Mouse (Mus musculus): ENCODE measurements around the gene Rarres1. TPM values are rescaled to one million over a fixed set of nuclear protein-coding genes. Genes with fewer than 3 reads are reported as not detected.

Rarres1 gene
- 1 to 10 TPM in 1 of 2 experiments, under 1 TPM in 1; 0.23 to 1.0 TPM for total RNA-seq (2021)
- long read RNA-seq, experiment 1, partial matches to known transcripts, result 0 of 1 reads
- long read RNA-seq, experiment 1, other reads (novel, unspliced or antisense), result 0 of 1 reads
- long read RNA-seq, experiment 2, result 0 reads

GRCm38 (mm10) chr3:67515274-67515801 is at the start of gene Rarres1:
Gene Rarres1 (minus strand): TSS chr3:67515523.
- intact Hi-C loops (cut with DNase I), result no loop called here
- H3K27ac ChIP-seq, result peak within 1 kb of the TSS; percentile 35
- H3K4me3 ChIP-seq, result peak within 1 kb of the TSS; percentile 80
- DNase-seq, result peak; percentile 46
- peak; percentile 29; the same call in 1 of the 2 replicates for TF ChIP-seq CTCF (IDR thresholded peaks at IDR 0.05)

DNA sequence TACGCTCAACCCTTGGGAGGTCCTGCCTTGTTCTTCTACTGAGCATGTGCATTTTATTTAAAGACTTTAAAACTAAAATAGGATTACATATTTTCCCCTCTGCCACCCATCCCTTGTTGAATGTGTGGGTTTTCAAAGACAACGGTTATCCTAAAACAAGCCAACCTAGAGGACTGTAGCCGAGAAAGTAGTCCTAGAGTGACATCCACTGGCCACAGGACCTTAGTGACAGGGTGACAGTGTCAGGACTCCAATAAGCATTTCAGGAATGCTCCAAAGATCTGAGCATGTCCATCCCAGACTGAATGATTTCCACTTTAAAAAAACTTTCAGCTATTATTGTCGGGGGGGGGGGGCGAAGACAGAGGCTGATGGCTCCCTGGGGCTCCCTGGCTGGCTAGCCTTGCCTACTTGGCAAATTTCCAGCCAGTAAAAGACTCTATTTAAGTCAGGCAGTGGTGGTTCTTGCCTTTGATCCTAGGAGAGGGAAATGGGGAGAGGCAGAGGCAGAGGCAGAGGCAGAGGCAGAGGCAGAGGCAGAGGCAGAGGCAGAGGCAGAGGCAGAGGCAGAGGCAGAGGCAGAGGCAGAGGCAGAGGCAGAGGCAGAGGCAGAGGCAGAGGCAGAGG is 49.5 kb upstream of the Rarres1 start:
- intact Hi-C loops (cut with DNase I), result loop anchor here (5.0 kb wide), 1 partner anchor 213 kb away; no protein-coding TSS in a partner anchor

DNA sequence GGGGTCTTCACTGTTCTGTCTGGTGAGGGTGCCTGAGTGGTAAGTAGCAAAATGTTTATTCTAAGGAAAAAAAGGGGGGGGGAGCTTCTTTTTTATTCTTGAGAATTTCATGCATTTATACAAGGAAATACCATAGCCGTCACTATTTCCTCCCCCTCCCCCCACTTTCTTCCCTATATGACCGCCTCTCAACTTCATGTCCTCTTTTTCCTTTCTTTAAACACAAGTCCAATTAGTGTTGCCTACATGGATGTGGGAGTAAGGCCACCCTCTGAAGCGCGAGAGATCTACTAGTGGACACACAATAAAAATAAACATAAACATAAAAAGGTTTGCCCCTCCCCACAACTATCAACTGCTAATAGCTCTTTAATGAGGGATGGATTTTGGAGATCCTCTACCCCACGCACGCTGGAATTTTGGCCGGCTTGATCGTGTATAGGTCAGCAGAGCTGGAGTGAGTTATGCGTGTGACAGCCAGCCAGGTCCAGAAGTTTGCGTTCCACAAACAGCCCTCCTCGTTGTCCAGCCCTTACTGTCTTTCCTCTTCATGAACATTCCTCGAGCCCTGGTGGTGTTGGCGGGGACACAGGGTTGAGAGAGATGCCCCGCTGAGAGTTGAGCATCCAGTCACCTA is 42.5 kb upstream of the Rarres1 start:
- DNase-seq, result no peak
- intact Hi-C loops (cut with DNase I), result no loop called here
- no peak overlapping the region for H3K27ac ChIP-seq
- no peak overlapping the region for H3K4me3 ChIP-seq
- no peak for TF ChIP-seq CTCF (IDR thresholded peaks at IDR 0.05)

More for the DNA sequence above, 49.5 kb upstream of the Rarres1 start:
- peak; percentile 35 for TF ChIP-seq CTCF (IDR thresholded peaks at IDR 0.05)
- Histone ChIP-seq H3K27ac (no peak overlapping the region), H3K4me3 (no peak overlapping the region)
- DNase-seq, result no peak

GRCm38 (mm10) chr3:67557200-67557651 is 41.9 kb upstream of the Rarres1 start:
- DNase-seq, result no peak
- no peak overlapping the region for H3K4me3 ChIP-seq
- H3K27ac ChIP-seq, result no peak overlapping the region
- no peak for TF ChIP-seq CTCF (IDR thresholded peaks at IDR 0.05)
- intact Hi-C loops (cut with DNase I), result no loop called here

DNA sequence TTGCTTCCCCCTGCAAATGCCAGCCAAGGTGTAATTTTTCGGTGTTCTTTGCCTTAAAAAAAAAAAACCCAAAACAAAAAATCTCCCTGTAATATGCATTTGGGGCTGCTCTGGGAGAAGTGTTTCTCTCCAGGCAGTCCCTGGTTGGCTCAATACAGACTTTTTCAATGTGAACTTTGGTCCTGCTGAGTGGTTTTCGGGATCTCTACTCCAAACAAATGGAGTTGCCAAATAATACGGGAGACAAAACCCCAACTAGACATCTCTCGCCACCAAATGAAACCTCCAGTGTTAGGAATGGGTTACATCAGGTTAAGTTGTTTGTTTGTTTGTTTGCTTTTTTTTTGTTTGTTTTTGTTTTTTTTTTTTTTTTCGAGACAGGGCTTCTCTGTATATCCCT is 39.9 kb upstream of the Rarres1 start:
- H3K4me3 ChIP-seq, result no peak overlapping the region
- intact Hi-C loops (cut with DNase I), result no loop called here
- no peak for TF ChIP-seq CTCF (IDR thresholded peaks at IDR 0.05)
- DNase-seq, result no peak
- H3K27ac ChIP-seq, result no peak overlapping the region

DNA sequence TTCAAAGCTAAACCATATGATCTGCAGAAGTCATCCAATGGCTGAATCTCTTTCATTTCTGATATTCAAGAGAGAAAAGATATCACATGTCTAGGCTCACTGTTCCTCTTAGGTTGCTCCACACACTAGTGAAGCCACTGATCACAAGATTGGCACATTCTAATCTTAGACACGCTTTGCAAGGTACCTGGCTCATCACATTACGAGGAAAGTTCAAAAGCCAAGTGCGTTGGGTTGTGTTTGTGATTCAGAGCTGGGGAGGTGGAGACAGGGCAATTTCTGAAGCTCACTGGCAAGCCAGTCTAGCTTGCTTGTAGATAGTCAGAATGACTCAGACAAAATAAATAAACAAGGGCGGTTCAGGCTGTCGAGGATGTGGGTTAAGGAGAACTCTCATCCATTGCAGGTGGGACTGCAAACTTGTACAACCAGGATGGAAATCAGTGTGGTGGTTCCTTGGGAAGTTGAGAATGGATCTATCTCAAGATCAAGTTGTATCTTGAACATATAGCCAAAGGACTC is 38.7 kb upstream of the Rarres1 start:
- intact Hi-C loops (cut with DNase I), result no loop called here

GRCm38 (mm10) chr3:67553281-67553680 is 38.0 kb upstream of the Rarres1 start:
- no peak for TF ChIP-seq CTCF (IDR thresholded peaks at IDR 0.05)
- Histone ChIP-seq H3K4me3 (no peak overlapping the region), H3K27ac (no peak overlapping the region)
- intact Hi-C loops (cut with DNase I), result no loop called here
- no peak for DNase-seq

More for the DNA sequence above, 38.7 kb upstream of the Rarres1 start:
- no peak for DNase-seq
- H3K27ac ChIP-seq, result no peak overlapping the region
- H3K4me3 ChIP-seq, result no peak overlapping the region
- no peak for TF ChIP-seq CTCF (IDR thresholded peaks at IDR 0.05)

- intact Hi-C loops (cut with DNase I), result no loop called here
- no peak for DNase-seq
- no peak overlapping the region for H3K4me3 ChIP-seq
- no peak overlapping the region for H3K27ac ChIP-seq
- no peak for TF ChIP-seq CTCF (IDR thresholded peaks at IDR 0.05)
These were observed 35.9 kb upstream of the Rarres1 start for GRCm38 (mm10) chr3:67551193-67551592.

DNA sequence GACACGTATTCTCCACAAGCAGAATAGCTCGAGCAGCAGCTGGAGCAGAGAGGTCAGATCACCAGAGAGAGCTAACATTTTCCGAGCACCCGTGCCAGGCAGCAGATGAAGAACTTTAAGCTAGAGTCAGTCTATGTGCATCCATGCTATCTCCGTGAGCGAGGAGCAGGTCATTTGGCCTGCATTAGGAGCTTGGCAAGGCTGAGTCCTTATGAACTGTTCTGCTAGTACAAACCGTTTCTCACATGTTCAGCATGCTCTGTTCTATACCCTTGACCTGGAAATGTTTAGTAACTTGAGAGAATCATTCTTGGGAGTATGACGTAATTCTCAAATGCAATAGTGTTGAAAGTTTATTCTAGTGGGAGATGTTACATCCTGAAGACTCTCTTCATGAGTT is 28.3 kb upstream of the Rarres1 start:
- intact Hi-C loops (cut with DNase I), result no loop called here
- H3K27ac ChIP-seq, result no peak overlapping the region
- no peak for TF ChIP-seq CTCF (IDR thresholded peaks at IDR 0.05)
- H3K4me3 ChIP-seq, result no peak overlapping the region
- DNase-seq, result no peak

DNA sequence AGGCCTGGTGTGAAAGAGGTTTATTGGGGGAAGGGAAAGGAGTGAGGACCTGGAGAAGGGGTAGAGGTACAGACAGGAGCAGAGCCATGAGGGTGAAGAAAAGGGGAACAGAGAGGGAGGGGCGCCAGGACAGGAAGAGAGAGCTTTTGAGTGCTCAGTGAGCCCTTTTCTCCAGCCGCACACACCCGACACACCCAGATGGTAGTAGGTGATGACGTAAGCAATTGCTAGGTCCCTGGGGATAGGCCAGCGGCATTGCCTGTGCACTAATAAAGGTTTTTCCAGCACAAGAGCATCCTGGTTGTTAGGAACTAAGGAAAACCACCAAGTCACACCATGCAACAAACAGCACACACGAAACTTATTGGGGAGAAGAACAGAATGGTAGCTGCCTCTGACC is 9.4 kb upstream of the Rarres1 start:
- intact Hi-C loops (cut with DNase I), result no loop called here
- TF ChIP-seq CTCF (IDR thresholded peaks at IDR 0.05), result no peak
- DNase-seq, result no peak
- Histone ChIP-seq H3K27ac (no peak overlapping the region), H3K4me3 (no peak overlapping the region)

GRCm38 (mm10) chr3:67522709-67523108 is 7.4 kb upstream of the Rarres1 start:
- no peak for TF ChIP-seq CTCF (IDR thresholded peaks at IDR 0.05)
- DNase-seq, result no peak
- no peak overlapping the region for H3K27ac ChIP-seq
- intact Hi-C loops (cut with DNase I), result no loop called here
- no peak overlapping the region for H3K4me3 ChIP-seq

DNA sequence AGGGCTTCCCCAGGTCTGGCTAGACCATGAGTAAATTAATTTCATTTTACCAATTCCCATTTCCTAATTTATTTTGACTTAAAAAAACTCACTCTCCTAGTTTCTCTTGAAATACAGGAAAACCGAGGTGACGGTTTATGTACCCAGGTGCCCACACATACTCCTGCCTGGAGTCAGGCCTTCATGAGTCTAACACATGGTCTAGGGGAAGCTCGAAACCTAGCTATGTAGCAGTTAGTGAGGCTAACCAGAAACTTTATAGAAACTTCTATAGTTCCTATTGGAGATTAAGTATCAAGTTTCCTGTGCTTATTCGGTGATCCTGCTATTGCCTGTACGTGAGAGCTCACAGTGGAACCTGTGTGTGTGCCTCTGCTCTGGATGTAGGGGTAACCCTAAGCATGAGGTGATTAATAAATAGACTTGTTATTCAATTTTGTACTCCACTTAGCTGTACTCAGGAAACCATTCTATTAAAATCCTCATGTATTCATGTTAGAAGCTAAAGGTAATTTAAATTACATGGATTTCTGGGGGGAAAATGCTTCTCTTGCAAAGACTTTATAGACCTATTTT is 5.3 kb upstream of the Rarres1 start:
- intact Hi-C loops (cut with DNase I), result no loop called here
- Histone ChIP-seq H3K4me3 (no peak overlapping the region), H3K27ac (no peak overlapping the region)
- no peak for DNase-seq
- no peak for TF ChIP-seq CTCF (IDR thresholded peaks at IDR 0.05)

Data from gastrocnemius, adult 2 months (tissue).